Mouse (Mus musculus) liver, embryonic 18 days (tissue): ENCODE data around the gene Sfr1. TPM values are rescaled to one million over a fixed set of nuclear protein-coding genes. Genes with fewer than 3 reads are reported as not detected.

Experiments
- polyA plus RNA-seq: library from polyadenylated mRNA; depleted of rRNA; stranded (reverse); fragments of >200 nt; gene quantifications from 2 replicates; pipeline ENCODE4 v1.2.3, GENCODE M21; 2012; rRNA removed

Sfr1 gene
- polyA plus RNA-seq: 28.4 and 30.6 TPM in 2 replicates

GRCm38 (mm10) chr19:47731071-47731881 is at the start of gene Sfr1:
Sfr1 (plus strand) TSS chr19:47731682.

DNA sequence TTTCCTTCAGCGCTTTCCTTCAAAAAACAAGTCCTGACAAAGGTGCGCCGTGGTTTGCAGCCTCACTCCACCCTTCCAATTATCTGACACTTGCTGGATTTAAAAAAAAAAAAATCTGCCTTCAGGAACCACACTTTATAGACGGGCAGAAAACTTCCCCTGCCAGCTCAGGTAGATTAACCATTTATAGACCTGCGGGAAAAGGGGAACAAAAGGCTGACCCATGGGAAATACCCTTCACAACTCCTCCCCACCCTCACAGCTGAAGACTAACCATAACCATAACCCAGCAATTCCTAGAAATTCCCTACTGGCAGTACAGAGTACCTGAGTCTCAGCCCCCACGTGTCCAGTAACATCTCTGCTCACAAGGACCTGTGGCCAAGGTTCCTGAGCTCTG is 39.5 kb upstream of the Sfr1 start, which contains the start of gene Col17a1:
Gene Col17a1, minus strand, starts transcription at position 101 of the 400 bp plus-strand sequence.

Other genes starting within 250 kb of the Sfr1 start
- gene Stn1, start 194.2 kb upstream of the Sfr1 start, polyA plus RNA-seq: 4.4 and 5.2 TPM in 2 replicates
- gene Slk, start 152.0 kb upstream of the Sfr1 start, polyA plus RNA-seq: 15.6 and 17.3 TPM in 2 replicates
- 0.11 and 0.13 TPM in 2 replicates for gene Col17a1, start 39.6 kb upstream of the Sfr1 start, polyA plus RNA-seq
- 67.3 and 92.3 TPM in 2 replicates for gene Gsto1, start 123.3 kb downstream of the Sfr1 start, polyA plus RNA-seq
- gene Gsto2, start 133.9 kb downstream of the Sfr1 start, polyA plus RNA-seq: 0.17 and 0.30 TPM in 2 replicates
- 0.02 and 0.03 TPM in 2 replicates for gene Cfap43, start 187.6 kb downstream of the Sfr1 start, polyA plus RNA-seq
- gene Itprip, start 187.6 kb downstream of the Sfr1 start, polyA plus RNA-seq: 2.9 and 3.3 TPM in 2 replicates
- not detected in 2 replicates for gene Cfap58, start 206.0 kb downstream of the Sfr1 start, polyA plus RNA-seq